Mouse (Mus musculus) frontal cortex, postnatal 10 days (tissue): ENCODE results near the gene Kin.

Source experiments
- DNase-seq, 2 experiments: peaks; one replicate each; pipeline ENCODE4 v3.0.0; 2022; ENCODE audit warnings: low spot score in 2 of 2, mixed read lengths in 1 of 2

Gene Kin

GRCm38 (mm10) chr2:10108535-10109189 is 28.3 kb downstream of the Kin start:
- no peak for DNase-seq

DNA sequence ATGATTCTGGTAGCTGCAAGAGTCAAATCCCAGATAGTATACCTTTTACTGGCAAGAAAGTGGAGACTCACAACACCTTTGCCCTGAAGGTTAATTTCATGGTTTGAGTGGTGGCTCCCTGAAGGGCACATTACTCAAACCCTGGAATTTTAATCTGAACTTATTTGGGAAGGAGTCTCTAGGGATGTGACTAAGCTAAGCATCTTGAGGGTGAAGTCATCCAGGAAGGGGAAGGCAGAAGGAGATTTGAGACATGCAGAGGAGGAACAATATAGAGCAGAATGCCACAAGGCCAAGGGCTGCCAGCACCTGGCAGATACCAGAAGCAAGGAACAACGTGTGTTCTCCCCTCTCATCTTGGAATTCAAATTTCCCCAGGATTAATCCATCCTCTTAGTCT is 38.4 kb downstream of the Kin start:
- DNase-seq, result no peak

DNA sequence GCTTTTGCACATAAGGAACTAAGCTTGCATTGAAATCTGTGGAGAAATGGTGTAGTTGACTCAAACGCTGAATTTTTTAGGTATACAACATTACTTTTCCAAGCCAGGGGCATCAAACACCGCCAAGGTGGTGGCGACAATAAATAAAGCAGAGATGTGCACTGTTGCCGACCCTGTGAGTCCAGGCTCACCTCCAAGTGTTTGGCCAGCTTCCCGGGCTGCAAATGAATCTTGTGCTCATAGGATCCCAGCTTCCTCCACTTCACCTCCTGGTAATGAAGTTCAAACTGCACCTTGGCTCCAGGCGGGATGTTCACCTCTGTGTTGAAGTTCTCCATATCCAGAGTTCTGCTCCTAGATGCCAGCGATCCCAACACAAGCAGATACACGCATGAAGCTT is 38.9 kb downstream of the Kin start:
- no peak for DNase-seq

DNA sequence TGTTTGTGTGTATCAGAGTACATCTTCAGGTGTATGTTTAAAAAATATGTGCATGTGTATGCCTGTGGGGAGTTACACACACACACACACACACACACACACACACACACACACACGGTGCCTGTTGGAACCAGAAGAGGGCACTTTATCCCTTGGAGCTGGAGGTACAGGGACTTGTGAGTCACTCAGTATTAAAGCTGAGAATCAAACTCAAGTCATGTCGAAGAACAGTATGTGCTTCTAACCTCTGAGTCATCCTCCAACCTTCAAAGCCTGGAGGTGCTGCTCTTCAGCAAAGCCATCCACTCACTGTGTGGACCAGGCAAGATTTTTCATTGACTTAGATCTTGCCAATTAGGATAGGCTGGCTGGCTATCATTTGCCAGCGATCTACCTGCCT is 41.4 kb downstream of the Kin start:
- DNase-seq, result no peak

- DNase-seq, result no peak
Observed at GRCm38 (mm10) chr2:10126122-10126521, 45.7 kb downstream of the Kin start.

- DNase-seq, result no peak
Observed at GRCm38 (mm10) chr2:10127471-10127870, 47.1 kb downstream of the Kin start.

DNA sequence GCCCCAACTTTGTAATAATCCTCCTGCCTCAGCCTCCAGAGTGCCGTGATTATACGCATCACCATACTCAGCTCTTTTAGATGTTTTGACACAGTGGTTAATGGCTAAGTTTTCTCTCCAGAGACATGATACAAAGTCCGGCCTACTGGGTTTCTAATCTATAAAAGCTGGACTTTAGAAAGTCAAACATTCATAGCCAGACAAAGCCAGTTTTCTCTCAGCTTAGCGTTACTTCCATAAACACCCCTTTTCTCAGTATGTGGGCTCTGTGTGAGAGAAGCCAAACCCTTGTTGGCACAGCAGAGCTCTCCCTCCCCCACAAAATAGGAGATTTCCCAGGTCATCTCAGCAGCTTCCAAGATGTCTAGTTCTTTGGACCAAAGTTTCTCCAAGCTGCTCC is 48.2 kb downstream of the Kin start:
- no peak for DNase-seq

GRCm38 (mm10) chr2:10130341-10130990 is 50.1 kb downstream of the Kin start:
- DNase-seq, result no peak

DNA sequence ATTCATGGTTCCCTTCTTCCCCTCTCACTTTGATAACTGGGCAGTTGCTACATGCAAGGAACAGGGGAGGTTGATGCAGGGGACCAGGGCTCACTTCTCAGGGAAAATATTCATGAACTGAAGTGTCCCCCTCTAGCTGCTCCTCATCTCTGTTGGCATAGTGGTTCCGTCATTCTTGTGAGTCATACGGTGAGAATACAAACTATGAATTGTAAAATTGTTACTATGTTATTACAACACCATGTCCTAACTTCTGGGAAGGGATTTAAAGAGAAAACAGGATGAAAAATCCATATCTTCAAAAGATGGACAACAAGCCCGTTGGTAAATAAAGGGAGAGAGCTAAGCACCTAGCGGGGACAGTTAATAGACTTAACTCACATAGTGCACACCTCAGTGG is 50.9 kb downstream of the Kin start, which contains the start of gene Itih2:
TSS of gene Itih2 (minus strand) at position 101 of the 400 bp plus-strand sequence.
- no peak for DNase-seq

GRCm38 (mm10) chr2:10132128-10132527 is 51.7 kb downstream of the Kin start:
- no peak for DNase-seq

DNA sequence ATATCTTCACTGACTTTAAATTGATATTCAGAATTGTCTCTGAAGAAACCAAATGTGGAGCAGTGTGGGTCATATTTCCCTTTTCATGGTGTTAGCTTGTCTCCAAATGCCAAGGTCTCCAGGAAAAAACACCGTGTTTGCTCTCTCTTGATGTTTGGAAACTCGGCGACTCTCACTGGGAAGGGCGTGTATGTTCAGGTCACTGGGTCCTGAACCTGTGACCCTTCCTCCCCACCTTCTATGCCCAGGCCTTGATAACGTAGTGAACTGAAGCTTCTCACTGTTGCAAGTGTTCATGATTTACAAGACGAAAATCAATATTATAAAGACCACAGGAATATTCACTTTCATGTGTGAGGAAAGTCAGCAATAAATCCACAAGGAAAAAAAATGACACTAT is 53.5 kb downstream of the Kin start:
- DNase-seq, result no peak

DNA sequence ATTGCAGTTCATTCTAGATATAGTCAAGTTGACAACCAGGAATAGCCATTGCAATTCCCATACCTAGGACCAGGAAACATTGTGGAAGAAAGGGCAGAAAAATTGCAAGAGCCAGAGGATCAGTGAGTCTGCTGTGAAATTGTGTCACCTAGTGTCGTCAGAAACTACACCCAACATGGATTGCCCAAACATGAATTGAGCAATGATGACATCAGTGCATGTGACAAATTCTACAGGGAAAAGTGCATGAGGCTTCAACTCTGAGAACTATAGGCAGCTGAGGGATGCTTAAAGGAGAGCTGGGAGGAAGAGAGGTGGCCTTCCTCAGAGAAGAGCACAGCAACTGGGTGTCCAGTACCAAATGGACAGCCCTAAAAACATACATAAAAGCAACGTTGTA is 56.9 kb downstream of the Kin start:
- no peak for DNase-seq

GRCm38 (mm10) chr2:10140456-10140855 is 60.1 kb downstream of the Kin start:
- no peak for DNase-seq
